Mouse (Mus musculus): ENCODE data around the gene Unc5cl. TPM values are rescaled to one million over a fixed set of nuclear protein-coding genes. Genes with fewer than 3 reads are reported as not detected.

The Unc5cl gene
- polyA plus RNA-seq, 1 experiment from 2014 or later = 0.68 TPM

DNA sequence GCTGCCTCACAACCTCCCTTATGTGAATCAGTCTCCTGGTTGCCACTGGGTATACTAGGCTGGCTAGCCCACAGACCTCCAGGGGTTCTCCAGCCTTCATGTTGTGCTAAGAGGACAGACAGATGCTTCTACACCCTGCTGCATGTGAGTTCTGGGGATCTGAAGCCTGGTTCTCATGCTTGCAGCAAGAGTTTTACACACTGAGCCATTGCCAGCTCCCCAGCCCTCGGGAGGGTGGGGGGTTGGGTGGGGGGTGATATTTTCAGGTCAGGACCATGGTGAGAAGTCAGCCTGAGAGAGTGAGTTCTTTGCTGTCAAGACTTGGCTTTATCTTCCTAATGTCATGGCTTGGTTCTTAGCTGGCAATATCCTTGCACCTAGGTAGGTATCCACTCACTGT lies 35.9 kb upstream of the Unc5cl start:
- Histone ChIP-seq H3K4me1 (ENCODE audit: insufficient read depth) (peaks cover 20% of the 10 kb centered on the region), H3K9ac (replicated peaks) (peak overlapping the region; percentile 47; the same call in 1 of the 2 replicates), H3K4me3 (ENCODE audit: low read depth, low read length) (peak overlapping the region; percentile 25; the same call in 1 of the 2 replicates), H3K9me3 (ENCODE audit: low read length) (no peaks in the 10 kb centered on the region), H3K27me3 (ENCODE audit: insufficient read depth, low read length) (no peaks in the 10 kb centered on the region), H3K4me2 (ENCODE audit: low read depth, low read length) (peak overlapping the region; percentile 62), H3K27ac (ENCODE audit: low read depth) (peak overlapping the region; percentile 11; the same call in 1 of the 2 replicates), H3K36me3 (replicated peaks; ENCODE audit: insufficient read depth, low read length) (peaks cover 35% of the 10 kb centered on the region)
- TF ChIP-seq CTCF (IDR thresholded peaks at IDR 0.05; ENCODE audit: low read depth) (no peak), EP300 (IDR thresholded peaks at IDR 0.05; ENCODE audit: low read depth) (no peak)
- ATAC-seq (no peak), DNase-seq (no peak)
- 71% methylated on average over 1 of the region's 1 CpGs for WGBS (ENCODE audit: insufficient replicate concordance)

DNA sequence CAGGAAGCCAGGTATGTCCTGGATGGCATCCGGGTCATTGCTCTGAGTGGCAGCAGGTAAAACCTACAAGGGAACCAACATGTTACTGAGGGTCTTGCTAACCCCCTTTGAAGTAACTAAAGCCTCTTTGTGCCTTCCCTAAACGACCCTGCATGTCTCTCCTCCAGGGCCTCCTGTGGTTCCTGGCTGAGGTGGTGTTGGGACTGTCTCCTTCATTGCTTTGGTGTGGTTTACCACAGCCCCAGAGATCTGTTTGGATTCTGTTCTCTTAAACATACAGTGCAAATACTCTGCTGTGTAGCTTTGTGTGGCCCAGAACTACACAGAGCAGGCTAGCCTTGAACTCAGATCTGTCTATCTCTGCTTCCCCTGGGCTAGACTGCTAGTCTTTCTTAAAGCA lies 35.1 kb upstream of the Unc5cl start:
- no peak overlapping the region for H3K4me3 ChIP-seq (ENCODE audit: low read depth, low read length)
- no peak for TF ChIP-seq CTCF (IDR thresholded peaks at IDR 0.05; ENCODE audit: low read depth)
- TF ChIP-seq EP300 (IDR thresholded peaks at IDR 0.05; ENCODE audit: low read depth) = no peak
- 47% methylated on average over 2 of the region's 2 CpGs for WGBS (ENCODE audit: insufficient replicate concordance)
- H3K27ac ChIP-seq (ENCODE audit: low read depth) = no peak overlapping the region
- ATAC-seq (no peak), DNase-seq (no peak)
- no peaks in the 10 kb centered on the region for H3K9me3 ChIP-seq (ENCODE audit: low read length)
- no peak overlapping the region for H3K9ac ChIP-seq (replicated peaks)
- no peaks in the 10 kb centered on the region for H3K27me3 ChIP-seq (ENCODE audit: insufficient read depth, low read length)
- H3K36me3 ChIP-seq (replicated peaks; ENCODE audit: insufficient read depth, low read length) = peaks cover 29% of the 10 kb centered on the region
- H3K4me2 ChIP-seq (ENCODE audit: low read depth, low read length) = no peak overlapping the region
- H3K4me1 ChIP-seq (ENCODE audit: insufficient read depth) = peaks cover 20% of the 10 kb centered on the region

DNA sequence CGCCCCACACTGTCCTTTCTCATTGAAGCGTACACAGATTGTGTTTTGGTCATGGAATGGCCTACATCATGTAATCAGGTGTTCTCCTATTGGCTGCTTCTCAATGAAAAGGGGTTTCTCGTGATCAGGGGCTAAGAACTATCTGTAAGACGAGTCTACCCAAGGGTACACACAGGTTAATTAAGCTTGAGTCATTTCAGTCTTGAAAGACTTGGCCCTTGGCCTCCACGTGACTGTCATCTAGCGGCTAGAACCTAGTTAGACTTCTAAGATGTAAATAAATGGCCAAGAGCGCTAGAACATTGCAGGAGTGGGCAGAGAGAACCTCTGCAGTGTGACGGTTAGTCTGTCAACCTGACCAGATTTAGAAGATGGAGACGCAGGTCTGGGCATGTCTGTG lies 30.5 kb upstream of the Unc5cl start:
- Histone ChIP-seq H3K27ac (ENCODE audit: low read depth) (no peak overlapping the region), H3K9me3 (ENCODE audit: low read length) (no peaks in the 10 kb centered on the region), H3K4me3 (ENCODE audit: low read depth, low read length) (no peak overlapping the region), H3K4me2 (ENCODE audit: low read depth, low read length) (no peak overlapping the region), H3K4me1 (ENCODE audit: insufficient read depth) (peaks cover 19% of the 10 kb centered on the region), H3K36me3 (replicated peaks; ENCODE audit: insufficient read depth, low read length) (no peaks in the 10 kb centered on the region), H3K9ac (replicated peaks) (no peak overlapping the region), H3K27me3 (ENCODE audit: insufficient read depth, low read length) (no peaks in the 10 kb centered on the region)
- ATAC-seq (no peak), DNase-seq (no peak)
- 86% methylated on average over 9 of the region's 9 CpGs for WGBS (ENCODE audit: insufficient replicate concordance)
- no peak for TF ChIP-seq EP300 (IDR thresholded peaks at IDR 0.05; ENCODE audit: low read depth)
- TF ChIP-seq CTCF (IDR thresholded peaks at IDR 0.05; ENCODE audit: low read depth) = no peak

GRCm38 (mm10) chr17:48425823-48426612 lies 28.7 kb upstream of the Unc5cl start:
- peak overlapping the region; percentile 63 for H3K27ac ChIP-seq (ENCODE audit: low read depth)
- H3K27me3 ChIP-seq (ENCODE audit: insufficient read depth, low read length) = no peaks in the 10 kb centered on the region
- H3K4me2 ChIP-seq (ENCODE audit: low read depth, low read length) = peak overlapping the region; percentile 39
- H3K9me3 ChIP-seq (ENCODE audit: low read length) = no peaks in the 10 kb centered on the region
- peaks cover 27% of the 10 kb centered on the region for H3K4me1 ChIP-seq (ENCODE audit: insufficient read depth)
- H3K36me3 ChIP-seq (replicated peaks; ENCODE audit: insufficient read depth, low read length) = no peaks in the 10 kb centered on the region
- H3K4me3 ChIP-seq (ENCODE audit: low read depth, low read length) = no peak overlapping the region
- peak; percentile 50 for ATAC-seq
- DNase-seq = peak; percentile 41
- 24% methylated on average over 9 of the region's 9 CpGs for WGBS (ENCODE audit: insufficient replicate concordance)
- no peak overlapping the region for H3K9ac ChIP-seq (replicated peaks)
- TF ChIP-seq EP300 (IDR thresholded peaks at IDR 0.05; ENCODE audit: low read depth) (no peak), CTCF (IDR thresholded peaks at IDR 0.05; ENCODE audit: low read depth) (no peak)

- no peaks in the 10 kb centered on the region for H3K9me3 ChIP-seq (ENCODE audit: low read length)
- H3K4me2 ChIP-seq (ENCODE audit: low read depth, low read length) = peak overlapping the region; percentile 29; the same call in 1 of the 2 replicates
- peak overlapping the region; percentile 74 for H3K27ac ChIP-seq (ENCODE audit: low read depth)
- 37% methylated on average over 13 of the region's 13 CpGs for WGBS (ENCODE audit: insufficient replicate concordance)
- H3K4me3 ChIP-seq (ENCODE audit: low read depth, low read length) = no peak overlapping the region
- ATAC-seq = peak; percentile 33
- 0 out of 2 replicates have a peak, but pooled peaks have one; percentile 35 for TF ChIP-seq EP300 (IDR thresholded peaks at IDR 0.05; ENCODE audit: low read depth)
- TF ChIP-seq CTCF (IDR thresholded peaks at IDR 0.05; ENCODE audit: low read depth) = no peak
- H3K4me1 ChIP-seq (ENCODE audit: insufficient read depth) = peaks cover 30% of the 10 kb centered on the region
- no peaks in the 10 kb centered on the region for H3K36me3 ChIP-seq (replicated peaks; ENCODE audit: insufficient read depth, low read length)
- H3K9ac ChIP-seq (replicated peaks) = no peak overlapping the region; the same call in 1 of the 2 replicates
- no peaks in the 10 kb centered on the region for H3K27me3 ChIP-seq (ENCODE audit: insufficient read depth, low read length)
- peak; percentile 54 for DNase-seq
These were observed 27.5 kb upstream of the Unc5cl start for GRCm38 (mm10) chr17:48426991-48427750.
